Mouse (Mus musculus) heart, adult 2 months (tissue): ENCODE data around the gene Sbk3.

Experiments
- CTCF ChIP-seq: fragments of 200-600 bp; IDR thresholded peaks from 2 replicates; pipeline ENCODE4 v1.8.1; 2022; ENCODE audit warnings: antibody characterized with exemption, mild to moderate bottlenecking, moderate library complexity
- POLR2A ChIP-seq: fragments of 200-500 bp; IDR thresholded peaks from 2 replicates; pipeline ENCODE4 v1.6.1; 2011; ENCODE audit warnings: mild to moderate bottlenecking, low read depth, low read length, control low read depth; ENCODE audit not compliant: insufficient read depth

DNA sequence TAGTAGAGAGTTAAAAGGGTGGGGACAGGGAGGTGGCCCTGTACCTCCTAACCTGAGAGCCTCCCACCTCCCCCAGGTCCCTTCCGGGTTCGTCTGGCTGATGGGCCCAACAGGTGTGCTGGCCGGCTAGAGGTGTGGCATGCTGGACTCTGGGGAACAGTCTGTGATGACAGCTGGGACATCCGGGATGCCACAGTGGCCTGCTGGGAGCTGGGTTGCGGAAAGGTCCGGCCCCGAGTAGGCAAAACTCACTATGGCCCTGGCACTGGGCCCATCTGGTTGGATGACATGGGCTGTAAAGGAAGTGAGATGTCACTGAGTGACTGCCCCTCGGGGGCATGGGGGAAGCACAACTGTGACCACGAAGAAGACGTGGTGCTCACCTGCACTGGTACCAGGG lies 34.1 kb downstream of the Sbk3 start:
- TF ChIP-seq CTCF (no peak), POLR2A (no peak)
